Mouse (Mus musculus) 3134 (cell line): ENCODE results near the gene Sfrp4.
"Not testable (repeated sequence)": the region's sequence is repeated elsewhere in the genome, so short reads cannot be mapped to it uniquely, and the experiment has no call there.

Experiments used
- DNase-seq: peaks from one replicate; pipeline ENCODE4 v3.0.0-alpha.2; 2011; ENCODE audit warnings: low spot score; ENCODE audit not compliant: insufficient read length; ENCODE audit errors: extremely low read depth

Gene Sfrp4

GRCm38 (mm10) chr13:19622573-19623227 is at the start of gene Sfrp4:
Gene Sfrp4, plus strand, starts transcription at chr13:19623104.
- no peak for DNase-seq

GRCm38 (mm10) chr13:19574723-19575122 is 48.2 kb upstream of the Sfrp4 start:
- DNase-seq = not testable (repeated sequence)

GRCm38 (mm10) chr13:19575947-19576346 is 47.0 kb upstream of the Sfrp4 start:
- no peak for DNase-seq

GRCm38 (mm10) chr13:19590996-19591759 is 31.7 kb upstream of the Sfrp4 start:
- peak; percentile 16 for DNase-seq

- no peak for DNase-seq
Measured at GRCm38 (mm10) chr13:19595141-19595540, 27.8 kb upstream of the Sfrp4 start.

- DNase-seq = no peak
Measured at GRCm38 (mm10) chr13:19599242-19599641, 23.7 kb upstream of the Sfrp4 start.

- DNase-seq = no peak
Measured at GRCm38 (mm10) chr13:19602531-19602930, 20.4 kb upstream of the Sfrp4 start.

GRCm38 (mm10) chr13:19603719-19604118 is 19.2 kb upstream of the Sfrp4 start:
- no peak for DNase-seq

GRCm38 (mm10) chr13:19604916-19605315 is 18.0 kb upstream of the Sfrp4 start:
- no peak for DNase-seq

- DNase-seq = no peak
Measured at GRCm38 (mm10) chr13:19608120-19608519, 14.8 kb upstream of the Sfrp4 start.

GRCm38 (mm10) chr13:19612348-19612747 is 10.6 kb upstream of the Sfrp4 start:
- DNase-seq = no peak

- DNase-seq = no peak
Measured at GRCm38 (mm10) chr13:19612963-19613362, 9.9 kb upstream of the Sfrp4 start.

- no peak for DNase-seq
Measured at GRCm38 (mm10) chr13:19613426-19613825, 9.5 kb upstream of the Sfrp4 start.

- no peak for DNase-seq
Measured at GRCm38 (mm10) chr13:19614311-19614710, 8.6 kb upstream of the Sfrp4 start.

GRCm38 (mm10) chr13:19618081-19618480 is 4.8 kb upstream of the Sfrp4 start:
- no peak for DNase-seq

- DNase-seq = no peak
Measured at GRCm38 (mm10) chr13:19618841-19619215, 4.1 kb upstream of the Sfrp4 start.

GRCm38 (mm10) chr13:19619216-19619927 is 3.5 kb upstream of the Sfrp4 start, which contains the start of gene Epdr1:
Gene Epdr1, minus strand, starts transcription at chr13:19619927.
- DNase-seq = peak; percentile 86

- DNase-seq = no peak
Measured at GRCm38 (mm10) chr13:19623228-19623905, 463 bp downstream of the Sfrp4 start.

- no peak for DNase-seq
Measured at GRCm38 (mm10) chr13:19624632-19625320, 1.9 kb downstream of the Sfrp4 start.

- no peak for DNase-seq
Measured at GRCm38 (mm10) chr13:19626473-19626872, 3.6 kb downstream of the Sfrp4 start.
